Mouse (Mus musculus) lung, embryonic 16.5 days (tissue): ENCODE measurements at regions not wholly inside any gene's neighbourhood (a gene's known extent, or its start where the extent isn't known, plus 50 kb on each side); places are given as distances from the start of the nearest gene placed in this dataset.

ENCODE experiments used
- ATAC-seq: fragments of 200-750 bp; cut with Nextera tagmentation; 2 replicates; pipeline ENCODE4 v1.8.0; 2017; ENCODE audit warnings: low read depth, mild to moderate bottlenecking, moderate library complexity
- H3K27ac ChIP-seq: fragments of 300-500 bp; sonication (generic); 2 replicates; pipeline ENCODE4 v1.5.1; 2014; ENCODE audit warnings: mild to moderate bottlenecking, control low read depth, low read length
- H3K27me3 ChIP-seq: fragments of 300-500 bp; sonication (generic); 2 replicates; pipeline ENCODE4 v1.6.1; 2014; ENCODE audit warnings: low read depth, low read length, mixed read lengths; ENCODE audit not compliant: control insufficient read depth, insufficient read depth
- H3K36me3 ChIP-seq: fragments of 300-500 bp; sonication (generic); 2 replicates; pipeline ENCODE4 v1.6.1; 2014; ENCODE audit warnings: low read length; ENCODE audit not compliant: control insufficient read depth, insufficient read depth
- H3K4me1 ChIP-seq: fragments of 300-500 bp; sonication (generic); replicated peaks from 2 replicates; pipeline ENCODE4 v1.6.1; 2014; ENCODE audit warnings: low read length, mixed read lengths; ENCODE audit not compliant: control insufficient read depth, insufficient read depth
- H3K4me2 ChIP-seq: fragments of 300-500 bp; sonication (generic); 2 replicates; pipeline ENCODE4 v1.6.1; 2014; ENCODE audit warnings: low read depth, low read length, control low read depth
- H3K4me3 ChIP-seq: fragments of 300-500 bp; sonication (generic); 2 replicates; pipeline ENCODE4 v1.5.1; 2014; ENCODE audit warnings: mild to moderate bottlenecking, low read length, control low read depth
- H3K9ac ChIP-seq: fragments of 300-500 bp; sonication (generic); 2 replicates; pipeline ENCODE4 v1.6.1; 2014; ENCODE audit warnings: low read length, control low read depth
- H3K9me3 ChIP-seq: fragments of 300-500 bp; sonication (generic); 2 replicates; pipeline ENCODE4 v1.6.1; 2016; ENCODE audit warnings: low read length; ENCODE audit not compliant: control insufficient read depth
- WGBS: fragments of 180-500 bp; shearing (Covaris S2); extraction: QIAGEN DNeasy Blood & Tissue Kit; methylation state at CpG from one replicate; pipeline ENCODE4 v1.1.7; 2014; 5-methylcytosine and 5-hydroxymethylcytosine counted together

DNA sequence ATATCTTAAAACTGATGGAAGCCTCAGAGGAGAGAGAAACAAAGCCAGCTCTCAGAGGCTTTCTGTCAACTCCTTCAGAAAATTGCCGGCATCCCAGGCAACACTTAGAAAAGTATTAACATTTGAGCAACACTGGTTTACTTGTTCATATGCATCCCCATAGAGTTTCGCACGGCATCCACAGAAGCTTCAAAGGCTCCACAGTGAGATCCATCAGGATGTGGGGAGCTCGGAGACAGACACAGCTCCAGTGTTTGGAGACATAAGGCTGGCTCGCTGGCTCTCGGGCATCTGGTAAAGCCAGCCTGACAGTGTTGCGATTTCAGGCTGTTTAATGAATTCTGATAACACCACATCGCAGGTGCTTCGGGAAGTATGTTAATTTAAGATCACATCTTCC is 324.7 kb upstream of the Spred2 start:
- H3K36me3 ChIP-seq = no peaks in the 10 kb centered on the region
- H3K4me3 ChIP-seq = no peak overlapping the region
- no peak overlapping the region for H3K9ac ChIP-seq
- H3K27me3 ChIP-seq = no peaks in the 10 kb centered on the region
- ATAC-seq = no peak
- H3K27ac ChIP-seq = no peak overlapping the region
- 87% methylated on average over 9 of the region's 9 CpGs for WGBS
- H3K9me3 ChIP-seq = no peaks in the 10 kb centered on the region
- H3K4me1 ChIP-seq = peaks cover 6% of the 10 kb centered on the region
- no peak overlapping the region for H3K4me2 ChIP-seq

DNA sequence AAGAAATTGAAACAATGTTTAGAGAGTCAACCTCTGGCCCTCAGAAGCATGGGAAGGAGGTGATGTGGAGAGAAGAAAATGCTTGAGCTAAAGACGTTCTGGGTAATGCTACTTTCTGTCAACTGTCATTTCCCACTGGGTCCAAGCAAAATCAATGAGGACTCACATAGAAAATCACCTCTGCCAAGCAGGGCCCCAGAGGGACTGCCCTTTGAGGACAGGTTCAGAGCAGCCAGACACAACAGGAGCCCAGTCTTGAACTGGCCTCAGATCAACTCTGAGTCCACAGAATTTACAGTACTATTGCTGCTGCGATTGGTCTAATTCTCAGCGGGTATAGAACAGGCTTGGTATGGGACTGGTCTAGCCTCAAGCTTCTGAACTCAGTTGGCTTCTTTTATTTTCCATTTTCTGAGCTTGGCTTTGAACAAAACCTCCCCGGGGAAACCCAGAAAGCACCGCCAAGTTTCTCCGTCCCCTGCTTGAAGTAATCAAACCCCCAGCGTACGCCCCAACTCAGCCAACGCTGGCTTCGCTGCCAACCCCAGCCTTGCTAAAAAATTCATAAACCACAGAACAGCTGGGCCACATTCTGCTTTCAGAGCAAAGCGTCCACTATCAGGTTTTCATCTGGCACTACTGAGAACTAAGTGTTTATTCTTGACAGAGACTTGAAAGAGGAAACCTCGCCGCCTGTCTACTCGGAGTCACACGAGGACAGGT is 322.8 kb upstream of the Spred2 start:
- peak overlapping the region; percentile 7; the same call in 1 of the 2 replicates for H3K27ac ChIP-seq
- no peaks in the 10 kb centered on the region for H3K36me3 ChIP-seq
- peak; percentile 69 for ATAC-seq
- H3K4me1 ChIP-seq = peaks cover 6% of the 10 kb centered on the region
- 42% methylated on average over 15 of the region's 15 CpGs for WGBS
- H3K4me2 ChIP-seq = no peak overlapping the region
- H3K4me3 ChIP-seq = no peak overlapping the region
- H3K27me3 ChIP-seq = no peaks in the 10 kb centered on the region
- no peaks in the 10 kb centered on the region for H3K9me3 ChIP-seq
- no peak overlapping the region for H3K9ac ChIP-seq

DNA sequence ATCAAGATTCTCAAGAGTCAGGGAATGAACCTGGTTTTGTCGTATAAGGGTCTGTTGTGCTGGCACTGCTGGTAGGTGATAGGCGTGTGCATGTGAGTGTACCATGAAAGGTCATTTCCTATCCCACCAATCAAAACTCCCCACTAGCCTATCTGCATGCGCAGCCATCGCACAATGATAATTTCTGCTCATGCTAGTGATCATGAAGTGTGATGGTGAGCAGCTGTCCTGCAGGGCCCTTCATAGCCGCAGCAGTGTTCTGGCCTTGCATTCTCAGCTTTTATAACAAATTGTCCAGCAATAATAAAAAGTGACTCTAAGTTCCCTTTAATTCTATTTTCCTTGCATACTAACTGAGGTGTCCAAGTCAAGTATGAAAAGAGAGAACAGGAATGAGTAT is 321.7 kb upstream of the Spred2 start:
- WGBS = 72% methylated on average over 5 of the region's 5 CpGs
- H3K4me1 ChIP-seq = peaks cover 6% of the 10 kb centered on the region

DNA sequence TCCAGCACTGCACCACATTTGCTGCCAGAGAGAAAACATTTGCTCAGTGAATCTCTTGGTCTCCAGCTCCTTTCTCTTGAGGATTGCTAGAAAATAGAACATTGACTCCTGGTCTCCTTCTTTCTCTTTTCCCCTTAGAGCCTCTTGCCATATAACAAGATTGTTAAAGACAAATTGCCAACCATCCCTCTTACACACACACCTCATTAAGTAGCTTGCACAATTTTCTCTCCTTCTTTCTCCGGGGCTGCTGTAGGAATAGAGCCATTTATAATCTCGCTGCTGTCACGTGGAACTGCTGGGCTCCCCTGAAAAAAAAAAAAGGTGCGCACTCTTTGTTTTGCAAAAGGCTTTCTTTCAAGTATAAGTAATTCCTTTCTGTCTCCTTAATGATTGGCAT is 318.6 kb upstream of the Spred2 start:
- H3K27me3 ChIP-seq = no peaks in the 10 kb centered on the region
- H3K4me1 ChIP-seq = peaks cover 6% of the 10 kb centered on the region
- no peak for ATAC-seq
- no peak overlapping the region for H3K4me3 ChIP-seq
- H3K9me3 ChIP-seq = no peaks in the 10 kb centered on the region
- no peak overlapping the region for H3K27ac ChIP-seq
- 50% methylated on average over 4 of the region's 4 CpGs for WGBS
- no peaks in the 10 kb centered on the region for H3K36me3 ChIP-seq
- no peak overlapping the region for H3K9ac ChIP-seq
- no peak overlapping the region for H3K4me2 ChIP-seq

More for the DNA sequence above, 321.7 kb upstream of the Spred2 start:
- H3K27ac ChIP-seq = no peak overlapping the region
- H3K4me3 ChIP-seq = no peak overlapping the region
- H3K27me3 ChIP-seq = no peaks in the 10 kb centered on the region
- H3K9ac ChIP-seq = no peak overlapping the region
- H3K9me3 ChIP-seq = no peaks in the 10 kb centered on the region
- no peak overlapping the region for H3K4me2 ChIP-seq
- H3K36me3 ChIP-seq = no peaks in the 10 kb centered on the region
- ATAC-seq = no peak

DNA sequence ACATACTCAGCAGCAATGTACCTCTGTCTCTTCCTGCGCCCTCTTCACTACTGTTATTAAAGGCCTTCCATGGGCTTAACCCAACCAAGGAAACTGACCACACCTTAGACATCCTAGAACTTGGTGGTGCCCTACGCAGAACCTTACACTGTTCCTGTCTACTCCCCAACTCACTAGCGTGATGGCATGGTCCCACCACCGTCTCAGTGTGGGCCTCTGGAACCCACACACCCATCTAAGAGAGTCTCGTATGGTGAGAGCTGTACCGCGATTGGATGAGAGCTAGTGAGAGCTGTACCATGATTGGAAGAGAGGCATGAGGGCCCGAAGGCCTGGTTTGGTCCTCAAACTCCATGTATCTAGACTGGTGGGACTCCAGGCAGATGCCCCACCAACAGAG is 317.2 kb upstream of the Spred2 start:
- H3K4me1 ChIP-seq = peaks cover 2% of the 10 kb centered on the region
- no peak overlapping the region for H3K4me3 ChIP-seq
- H3K9me3 ChIP-seq = no peaks in the 10 kb centered on the region
- H3K4me2 ChIP-seq = no peak overlapping the region
- no peak overlapping the region for H3K27ac ChIP-seq
- H3K27me3 ChIP-seq = no peaks in the 10 kb centered on the region
- no peaks in the 10 kb centered on the region for H3K36me3 ChIP-seq
- 95% methylated on average over 8 of the region's 8 CpGs for WGBS
- no peak for ATAC-seq
- no peak overlapping the region for H3K9ac ChIP-seq

DNA sequence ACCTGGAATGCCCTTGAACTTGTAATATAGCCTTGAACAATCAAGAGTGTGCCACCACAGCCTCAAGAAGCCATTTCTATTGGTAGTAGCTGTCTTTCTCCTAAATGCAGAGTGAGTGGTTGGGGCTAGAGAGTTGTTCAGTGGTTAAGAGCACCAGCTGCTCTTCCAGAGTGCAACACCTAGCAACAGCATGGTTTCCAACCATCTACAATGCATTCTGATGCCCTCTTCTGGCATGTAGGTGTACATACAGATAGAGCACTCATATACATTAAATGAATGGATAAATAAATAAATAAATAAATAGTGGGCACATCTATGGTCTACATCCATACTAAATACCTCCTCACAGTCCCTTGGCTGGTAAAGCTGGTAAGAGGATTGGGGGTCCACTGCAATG is 316.2 kb upstream of the Spred2 start:
- H3K27me3 ChIP-seq = no peaks in the 10 kb centered on the region
- H3K4me2 ChIP-seq = no peak overlapping the region
- H3K9me3 ChIP-seq = no peaks in the 10 kb centered on the region
- H3K4me3 ChIP-seq = no peak overlapping the region
- no peak overlapping the region for H3K27ac ChIP-seq
- no peak overlapping the region for H3K9ac ChIP-seq
- no peak for ATAC-seq
- no peaks in the 10 kb centered on the region for H3K36me3 ChIP-seq
- no peaks in the 10 kb centered on the region; the same call in 1 of the 2 replicates for H3K4me1 ChIP-seq

DNA sequence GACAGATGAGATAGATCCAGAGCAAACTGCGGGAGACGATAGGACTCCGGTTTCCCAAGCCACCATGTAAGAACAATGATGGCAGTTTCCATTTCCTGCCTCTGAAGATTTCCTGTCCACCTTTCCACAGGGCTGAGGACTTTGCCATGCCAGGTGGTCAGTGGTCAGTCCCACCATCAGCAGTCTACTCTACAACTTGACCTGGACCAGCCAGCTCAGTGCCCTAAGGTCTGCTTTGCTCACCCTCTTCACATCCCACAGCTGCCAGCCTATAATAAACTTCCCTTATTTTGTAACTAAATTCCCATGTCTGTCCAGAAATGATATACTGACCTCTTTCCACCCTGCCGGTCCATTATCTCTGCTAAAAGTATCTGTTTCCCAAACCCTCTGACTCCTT is 315.7 kb upstream of the Spred2 start:
- Histone ChIP-seq H3K9me3 (no peaks in the 10 kb centered on the region), H3K27ac (no peak overlapping the region), H3K4me2 (no peak overlapping the region), H3K36me3 (no peaks in the 10 kb centered on the region), H3K27me3 (no peaks in the 10 kb centered on the region), H3K4me3 (no peak overlapping the region), H3K4me1 (no peaks in the 10 kb centered on the region; the same call in 1 of the 2 replicates), H3K9ac (no peak overlapping the region)
- 75% methylated on average over 4 of the region's 4 CpGs for WGBS
- ATAC-seq = no peak

DNA sequence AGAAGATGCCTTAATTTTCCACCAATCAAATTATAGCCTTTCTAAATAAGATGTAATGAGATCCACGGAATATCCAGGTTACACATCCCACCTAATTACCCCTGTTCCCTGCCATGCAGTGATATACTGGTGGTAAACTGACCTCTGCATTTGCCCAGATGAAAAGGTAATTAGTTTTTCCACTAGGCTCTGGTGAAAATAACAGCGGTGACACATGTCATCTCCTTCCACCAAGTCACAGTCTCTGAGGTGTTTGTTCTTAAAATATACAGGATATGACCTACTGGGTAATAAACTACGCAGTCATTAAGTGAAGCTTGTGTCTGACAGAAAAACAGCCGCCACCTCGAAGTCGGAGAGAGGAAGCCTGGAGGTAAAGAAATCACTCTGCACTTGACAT is 313.6 kb upstream of the Spred2 start:
- WGBS = 43% methylated on average over 6 of the region's 6 CpGs
- Histone ChIP-seq H3K9me3 (no peaks in the 10 kb centered on the region), H3K4me2 (no peak overlapping the region), H3K27ac (no peak overlapping the region), H3K36me3 (no peaks in the 10 kb centered on the region), H3K4me3 (no peak overlapping the region), H3K27me3 (no peaks in the 10 kb centered on the region), H3K9ac (no peak overlapping the region), H3K4me1 (no peaks in the 10 kb centered on the region)
- no peak for ATAC-seq

DNA sequence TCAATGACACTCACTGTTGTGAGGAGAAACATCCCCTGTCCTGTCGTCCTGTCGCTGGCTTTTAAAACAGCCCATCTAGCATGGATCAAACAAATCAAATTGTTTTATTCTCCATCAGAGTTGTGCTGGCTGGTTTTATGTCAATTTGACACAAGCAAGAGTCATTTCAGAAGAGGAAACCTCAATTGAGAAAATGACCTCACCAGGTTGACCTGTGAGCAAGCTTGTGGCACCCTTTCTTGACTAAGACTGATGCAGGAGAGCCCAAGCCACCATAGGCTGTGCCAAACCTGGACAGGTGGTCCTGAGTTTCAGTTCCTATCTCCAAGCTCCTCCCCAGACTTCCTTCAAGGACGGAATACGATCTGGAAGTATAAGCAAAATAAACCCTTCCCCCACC is 313.0 kb upstream of the Spred2 start:
- no peaks in the 10 kb centered on the region for H3K4me1 ChIP-seq
- no peaks in the 10 kb centered on the region for H3K27me3 ChIP-seq
- H3K9ac ChIP-seq = no peak overlapping the region
- H3K27ac ChIP-seq = no peak overlapping the region
- no peak for ATAC-seq
- no peaks in the 10 kb centered on the region for H3K9me3 ChIP-seq
- H3K4me3 ChIP-seq = no peak overlapping the region
- H3K36me3 ChIP-seq = no peaks in the 10 kb centered on the region
- WGBS = 69% methylated on average over 4 of the region's 4 CpGs
- no peak overlapping the region for H3K4me2 ChIP-seq

DNA sequence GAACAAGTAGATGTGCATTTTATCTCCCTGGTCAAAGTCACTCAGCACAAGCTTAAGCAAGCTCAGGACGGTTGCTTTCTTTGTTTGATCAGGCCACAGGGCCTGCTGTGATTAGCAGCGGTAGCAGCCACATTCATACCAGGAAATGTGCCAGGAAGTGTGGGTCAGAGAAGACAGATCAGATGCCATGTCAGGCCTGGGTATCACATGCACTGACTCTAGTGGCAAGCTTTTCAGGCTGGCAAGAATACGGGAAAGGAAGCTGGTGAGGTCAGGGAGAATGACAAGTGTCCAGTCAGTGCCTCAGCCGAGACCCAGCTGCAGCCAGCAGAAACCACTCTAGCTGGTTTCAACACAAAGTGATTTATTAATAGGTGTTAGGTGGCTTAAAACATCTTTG is 307.7 kb upstream of the Spred2 start:
- Histone ChIP-seq H3K9me3 (no peaks in the 10 kb centered on the region), H3K4me1 (no peaks in the 10 kb centered on the region), H3K4me2 (no peak overlapping the region), H3K36me3 (no peaks in the 10 kb centered on the region), H3K27me3 (no peaks in the 10 kb centered on the region), H3K9ac (no peak overlapping the region), H3K4me3 (no peak overlapping the region), H3K27ac (no peak overlapping the region)
- no peak for ATAC-seq
- WGBS = 35% methylated on average over 4 of the region's 4 CpGs
